Mouse (Mus musculus) ES-E14 (cell line): ENCODE data around the gene Epb41.

ENCODE experiments used
- CHD2 ChIP-seq: IDR thresholded peaks from 2 replicates; pipeline ENCODE4 v1.6.1; 2014; ENCODE audit warnings: mild to moderate bottlenecking, low read depth, low read length, inconsistent platforms
- HCFC1 ChIP-seq: IDR thresholded peaks from 2 replicates; pipeline ENCODE4 v1.6.1; 2012; ENCODE audit warnings: low read length, inconsistent platforms, borderline replicate concordance; ENCODE audit not compliant: insufficient read depth
- MAFK ChIP-seq: IDR thresholded peaks from 2 replicates; pipeline ENCODE4 v1.6.1; 2014; ENCODE audit warnings: mild to moderate bottlenecking, low read depth, low read length, inconsistent platforms; ENCODE audit not compliant: insufficient read depth
- ZNF384 ChIP-seq: IDR thresholded peaks from 2 replicates; pipeline ENCODE4 v1.6.1; 2012; ENCODE audit warnings: low read depth, low read length, inconsistent platforms

GRCm38 (mm10) chr4:131916425-131916824, 158.7 kb downstream of the Epb41 start:
- TF ChIP-seq MAFK (no peak), ZNF384 (no peak), HCFC1 (no peak), CHD2 (no peak)
